Mouse (Mus musculus) ovary, adult 10 weeks (tissue): ENCODE data around the gene Spint1. TPM values are rescaled to one million over a fixed set of nuclear protein-coding genes. Genes with fewer than 3 reads are reported as not detected.

ENCODE experiments used
- polyA plus RNA-seq: library from polyadenylated mRNA; stranded (reverse); fragments of 350-450 nt; fragmentation: Illumina TruSeq; extraction: RNeasy Lipid Tissue Mini Kit (QIAGEN cat#74804); gene quantifications from one replicate; pipeline ENCODE4 v1.2.3, GENCODE M21; 2014

The Spint1 gene
- polyA plus RNA-seq, result 1.3 TPM

GRCm38 (mm10) chr2:119237210-119237870 lies at the start of gene Spint1:
Spint1 (plus strand) TSS chr2:119237362.

GRCm38 (mm10) chr2:119208344-119209175 lies 28.6 kb upstream of the Spint1 start, which contains the start of the genes Zfyve19 and Dnajc17:
Zfyve19 (plus strand) TSS chr2:119208617.
Dnajc17 (minus strand) TSS chr2:119208795.

GRCm38 (mm10) chr2:119229775-119230704 lies 7.1 kb upstream of the Spint1 start, which contains the start of gene Ppp1r14d:
Ppp1r14d (minus strand) TSS chr2:119229906.

DNA sequence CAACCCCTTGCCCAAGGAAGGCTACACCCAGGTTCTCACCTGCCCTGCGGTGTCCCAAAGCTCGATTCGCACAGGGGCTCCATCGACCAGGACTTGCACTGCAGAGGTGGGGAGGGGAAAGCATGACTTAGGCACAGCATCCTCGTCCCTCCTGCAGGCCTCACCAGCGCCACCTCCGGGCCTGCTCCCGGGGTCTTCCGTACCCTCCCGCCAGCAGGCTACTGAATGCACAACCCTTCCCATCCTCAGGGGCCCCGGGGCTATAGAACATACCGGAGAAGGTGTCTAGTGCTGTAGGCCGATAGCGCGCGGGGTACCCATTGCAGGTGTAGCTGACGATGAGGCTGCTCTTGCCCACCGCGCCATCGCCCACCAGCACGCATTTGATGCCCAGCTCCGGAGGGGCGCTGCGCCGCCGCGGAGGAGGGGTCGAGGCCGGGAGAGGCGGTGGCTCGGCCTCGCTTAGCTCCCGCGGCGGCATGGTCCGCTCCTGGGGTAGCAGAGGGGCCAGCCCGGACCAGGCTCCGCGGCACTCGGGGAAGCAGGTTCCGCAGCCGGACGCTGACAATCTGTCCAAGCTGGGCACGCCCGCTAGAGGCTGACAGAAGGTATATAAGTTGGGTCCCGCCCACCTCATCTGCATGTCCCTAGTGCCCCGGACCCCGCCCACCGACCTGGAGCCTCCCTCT lies 33.6 kb downstream of the Spint1 start, which contains the start of gene Rhov:
Gene Rhov (minus strand): TSS at position 630 of the 689 bp plus-strand sequence.

DNA sequence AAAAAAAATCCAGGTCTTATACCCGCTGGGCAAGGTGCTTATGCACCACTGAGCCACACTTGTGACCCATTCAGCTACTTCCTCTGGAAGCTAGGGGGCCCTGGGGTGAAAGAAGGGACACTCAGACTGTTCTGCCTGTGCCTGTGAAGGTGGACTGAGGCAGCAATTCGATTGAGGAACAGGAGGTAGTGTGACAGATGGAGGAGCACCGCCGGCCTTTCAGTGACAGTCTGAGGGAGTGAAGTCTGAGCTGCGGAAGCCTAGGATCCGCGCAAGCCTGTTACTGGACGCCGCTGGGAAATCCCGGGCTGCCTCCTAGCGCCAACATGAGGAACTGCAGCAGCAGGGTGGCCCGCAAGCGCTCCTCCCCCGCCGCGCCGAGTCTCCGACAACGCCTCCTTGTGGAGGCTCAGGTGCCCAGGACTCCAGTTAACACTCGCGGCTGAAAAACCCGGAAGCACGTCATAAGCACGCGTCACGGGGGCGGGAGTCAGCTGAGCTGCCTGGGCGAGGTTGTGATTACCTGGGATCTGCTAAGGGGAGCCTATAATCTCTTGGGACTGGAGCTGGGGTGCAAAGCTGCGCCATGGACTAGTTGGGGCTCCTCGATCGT lies 51.2 kb downstream of the Spint1 start, which contains the start of gene Vps18:
Gene Vps18 (plus strand): TSS at position 471 of the 613 bp plus-strand sequence.

Other genes starting within 250 kb of the Spint1 start
- 11.1 TPM for gene Ccdc32, start 208.0 kb upstream of the Spint1 start, polyA plus RNA-seq
- 4.7 TPM for gene Rpusd2, start 202.6 kb upstream of the Spint1 start, polyA plus RNA-seq
- gene Knl1, start 190.2 kb upstream of the Spint1 start, polyA plus RNA-seq, result 29.7 TPM
- gene Rad51, start 124.6 kb upstream of the Spint1 start, polyA plus RNA-seq, result 13.3 TPM
- gene Rmdn3, start 80.3 kb upstream of the Spint1 start, polyA plus RNA-seq, result 18.4 TPM
- not detected for gene Gchfr, start 69.6 kb upstream of the Spint1 start, polyA plus RNA-seq
- gene Gm14137, start 62.9 kb upstream of the Spint1 start, polyA plus RNA-seq, result not detected
- gene Zfyve19, start 28.7 kb upstream of the Spint1 start, polyA plus RNA-seq, result 2.7 TPM
- 1.8 TPM for gene Dnajc17, start 28.6 kb upstream of the Spint1 start, polyA plus RNA-seq
- not detected for gene Ppp1r14d, start 7.5 kb upstream of the Spint1 start, polyA plus RNA-seq
- gene Rhov, start 33.9 kb downstream of the Spint1 start, polyA plus RNA-seq, result not detected
- gene Vps18, start 51.4 kb downstream of the Spint1 start, polyA plus RNA-seq, result 0.29 TPM
- 0.14 TPM for gene Dll4, start 88.4 kb downstream of the Spint1 start, polyA plus RNA-seq
- not detected for gene Chac1, start 113.9 kb downstream of the Spint1 start, polyA plus RNA-seq
- gene Ino80, start 240.3 kb downstream of the Spint1 start, polyA plus RNA-seq, result 26.7 TPM